Mouse (Mus musculus) limb, embryonic 14.5 days (tissue): ENCODE measurements around the gene Pla2g5. TPM values are rescaled to one million over a fixed set of nuclear protein-coding genes. Genes with fewer than 3 reads are reported as not detected.
"Not testable (repeated sequence)": the region's sequence is repeated elsewhere in the genome, so short reads cannot be mapped to it uniquely, and the experiment has no call there.

Source experiments
- ATAC-seq: fragments of 200-750 bp; cut with Nextera tagmentation; 2 replicates; pipeline ENCODE4 v1.8.0; 2017; ENCODE audit warnings: low read depth, moderate number of reproducible peaks, moderate TSS enrichment; ENCODE audit not compliant: low FRiP score
- DNase-seq: peaks from one replicate; pipeline ENCODE4 v3.0.0-alpha.2; 2015; ENCODE audit warnings: low spot score
- H3K27ac ChIP-seq: fragments of 300-500 bp; sonication (generic); replicated peaks from 2 replicates; pipeline ENCODE4 v1.5.1; 2014; ENCODE audit warnings: low read depth, mild to moderate bottlenecking, low read length, moderate library complexity, mixed read lengths
- H3K27me3 ChIP-seq: fragments of 300-500 bp; sonication (generic); 2 replicates; pipeline ENCODE4 v1.6.1; 2014; ENCODE audit warnings: low read length, mixed read lengths; ENCODE audit not compliant: control insufficient read depth, insufficient read depth
- H3K36me3 ChIP-seq: fragments of 300-500 bp; sonication (generic); 2 replicates; pipeline ENCODE4 v1.6.1; 2014; ENCODE audit warnings: mild to moderate bottlenecking, low read length, moderate library complexity, mixed read lengths; ENCODE audit not compliant: control insufficient read depth, insufficient read depth
- H3K4me1 ChIP-seq: fragments of 300-500 bp; sonication (generic); 2 replicates; pipeline ENCODE4 v1.6.1; 2014; ENCODE audit warnings: antibody characterized with exemption, low read length, mixed read lengths; ENCODE audit not compliant: control insufficient read depth, insufficient read depth
- H3K4me2 ChIP-seq: fragments of 300-500 bp; sonication (generic); replicated peaks from 2 replicates; pipeline ENCODE4 v1.6.1; 2014; ENCODE audit warnings: low read depth, mild to moderate bottlenecking, low read length, moderate library complexity; ENCODE audit not compliant: severe bottlenecking
- H3K4me3 ChIP-seq: fragments of 300-500 bp; sonication (generic); replicated peaks from 2 replicates; pipeline ENCODE4 v1.5.1; 2014; ENCODE audit warnings: low read length
- H3K9ac ChIP-seq: fragments of 300-500 bp; sonication (generic); 2 replicates; pipeline ENCODE4 v1.6.1; 2014; ENCODE audit warnings: mild to moderate bottlenecking, low read depth, low read length, moderate library complexity; ENCODE audit not compliant: severe bottlenecking
- H3K9me3 ChIP-seq: fragments of 300-500 bp; sonication (generic); 2 replicates; pipeline ENCODE4 v1.6.1; 2016; ENCODE audit warnings: low read length; ENCODE audit not compliant: control insufficient read depth
- POLR2A ChIP-seq: fragments of 200-500 bp; IDR thresholded peaks from 2 replicates; pipeline ENCODE4 v1.8.0; 2012; ENCODE audit warnings: inconsistent platforms, mild to moderate bottlenecking, moderate library complexity, borderline replicate concordance; ENCODE audit not compliant: insufficient read depth, insufficient read length; ENCODE audit errors: extremely low read depth
- WGBS: fragments of 180-500 bp; shearing (Covaris S2); extraction: QIAGEN DNeasy Blood & Tissue Kit; methylation state at CpG from one replicate; pipeline ENCODE4 v1.1.7; 2014; 5-methylcytosine and 5-hydroxymethylcytosine counted together
- polyA plus RNA-seq, 2 experiments: library from polyadenylated mRNA; depleted of rRNA in 1 of 2; stranded (reverse) in 1 of 2; unstranded in 1 of 2; fragments of >200 nt; fragmentation: Nextera tagmentation in 1 of 2; extraction: Ambion mirVana in 1 of 2; gene quantifications; 2 replicates each; pipeline versions ENCODE4 v1.2.1 to v1.2.3; 2012 to 2014

Gene Pla2g5
- polyA plus RNA-seq, 2 experiments, result 0.62 to 1.3 TPM

DNA sequence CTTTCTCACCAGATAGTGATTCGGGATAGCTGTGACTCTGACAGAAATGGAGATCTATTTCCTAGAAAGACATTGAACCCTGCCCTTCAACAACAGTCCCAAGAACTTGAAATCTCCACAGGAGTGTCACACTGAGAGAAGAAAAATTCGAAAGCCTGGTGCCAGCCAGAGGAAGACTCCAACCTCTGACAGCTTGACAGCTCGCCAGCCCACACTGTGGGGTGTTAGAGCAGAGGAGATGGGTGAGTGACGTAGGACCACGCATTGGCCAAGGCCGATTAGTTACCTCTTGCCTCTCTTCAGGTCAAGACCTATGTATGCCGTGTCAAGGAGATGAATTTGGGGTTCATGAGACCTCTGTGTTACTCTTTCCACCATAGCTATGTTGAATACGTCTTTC lies 22.6 kb downstream of the Pla2g5 start:
- Histone ChIP-seq H3K4me3 (no peak overlapping the region), H3K4me1 (no peaks in the 10 kb centered on the region), H3K9me3 (no peaks in the 10 kb centered on the region), H3K4me2 (no peak overlapping the region), H3K27me3 (no peaks in the 10 kb centered on the region), H3K36me3 (no peaks in the 10 kb centered on the region), H3K9ac (no peak overlapping the region), H3K27ac (no peak overlapping the region)
- DNase-seq (no peak), ATAC-seq (no peak)
- WGBS, result 79% methylated on average over 8 of the region's 8 CpGs
- TF ChIP-seq POLR2A, result no peak

- no peak for ATAC-seq
- Histone ChIP-seq H3K9ac (no peak overlapping the region), H3K4me1 (no peaks in the 10 kb centered on the region), H3K4me2 (no peak overlapping the region), H3K27ac (no peak overlapping the region), H3K27me3 (no peaks in the 10 kb centered on the region), H3K4me3 (no peak overlapping the region), H3K36me3 (no peaks in the 10 kb centered on the region), H3K9me3 (no peaks in the 10 kb centered on the region)
- WGBS, result 68% methylated on average over 6 of the region's 6 CpGs
- DNase-seq, result no peak
- no peak for TF ChIP-seq POLR2A
These were observed 23.5 kb downstream of the Pla2g5 start for GRCm38 (mm10) chr4:138839806-138840205.

GRCm38 (mm10) chr4:138827147-138827546 lies 36.1 kb downstream of the Pla2g5 start:
- peak; percentile 48 for DNase-seq
- Histone ChIP-seq H3K9ac (no peak overlapping the region), H3K27ac (no peak overlapping the region), H3K36me3 (no peaks in the 10 kb centered on the region), H3K27me3 (no peaks in the 10 kb centered on the region), H3K9me3 (no peaks in the 10 kb centered on the region), H3K4me2 (no peak overlapping the region), H3K4me3 (no peak overlapping the region), H3K4me1 (peaks cover 16% of the 10 kb centered on the region)
- WGBS, result 47% methylated on average over 11 of the region's 11 CpGs
- ATAC-seq, result peak; percentile 63; the same call in 1 of the 2 replicates
- no peak for TF ChIP-seq POLR2A

GRCm38 (mm10) chr4:138825751-138826567 lies 37.3 kb downstream of the Pla2g5 start:
- peak; percentile 54 for DNase-seq
- ATAC-seq, result no peak

GRCm38 (mm10) chr4:138824660-138825059 lies 38.6 kb downstream of the Pla2g5 start:
- no peak overlapping the region for H3K27ac ChIP-seq
- H3K9ac ChIP-seq, result no peak overlapping the region
- ATAC-seq (no peak), DNase-seq (no peak)
- peaks cover 10% of the 10 kb centered on the region for H3K4me1 ChIP-seq
- no peak overlapping the region for H3K4me2 ChIP-seq
- TF ChIP-seq POLR2A, result no peak
- 79% methylated on average over 2 of the region's 2 CpGs for WGBS
- H3K36me3 ChIP-seq, result no peaks in the 10 kb centered on the region
- H3K27me3 ChIP-seq, result no peaks in the 10 kb centered on the region
- H3K4me3 ChIP-seq, result no peak overlapping the region
- H3K9me3 ChIP-seq, result no peaks in the 10 kb centered on the region

More at GRCm38 (mm10) chr4:138825751-138826567, 37.3 kb downstream of the Pla2g5 start:
- H3K4me3 ChIP-seq, result no peak overlapping the region
- WGBS, result 12% methylated on average over 18 of the region's 18 CpGs
- 0 out of 2 replicates have a peak overlapping the region, but pooled peaks have one; percentile 10 for H3K4me2 ChIP-seq
- H3K27me3 ChIP-seq, result no peaks in the 10 kb centered on the region
- H3K4me1 ChIP-seq, result peaks cover 16% of the 10 kb centered on the region
- H3K9ac ChIP-seq, result no peak overlapping the region
- H3K9me3 ChIP-seq, result no peaks in the 10 kb centered on the region
- H3K27ac ChIP-seq, result no peak overlapping the region; the same call in 1 of the 2 replicates
- no peaks in the 10 kb centered on the region for H3K36me3 ChIP-seq
- TF ChIP-seq POLR2A, result no peak

GRCm38 (mm10) chr4:138824161-138824560 lies 39.1 kb downstream of the Pla2g5 start:
- WGBS, result 77% methylated on average over 2 of the region's 2 CpGs
- H3K4me3 ChIP-seq, result not testable (repeated sequence)
- H3K4me1 ChIP-seq, result peaks cover 15% of the 10 kb centered on the region

More at GRCm38 (mm10) chr4:138824161-138824560, 39.1 kb downstream of the Pla2g5 start:
- not testable (repeated sequence) for ATAC-seq, H3K9ac ChIP-seq, H3K36me3 ChIP-seq, DNase-seq, H3K4me2 ChIP-seq, H3K9me3 ChIP-seq, H3K27ac ChIP-seq, H3K27me3 ChIP-seq
